Mouse (Mus musculus) left cerebral cortex, postnatal 14 days (tissue): ENCODE data around the gene Ugt2b35. TPM values are rescaled to one million over a fixed set of nuclear protein-coding genes. Genes with fewer than 3 reads are reported as not detected.
"Not testable (repeated sequence)": the region's sequence is repeated elsewhere in the genome, so short reads cannot be mapped to it uniquely, and the experiment has no call there.

Source experiments
- DNase-seq, 2 experiments: peaks; one replicate each; pipeline ENCODE4 v3.0.0; 2021 to 2022; ENCODE audit warnings: low spot score in 2 of 2, mixed read lengths in 1 of 2
- intact Hi-C: fragments of 180-260 bp; cut with DNase I; formaldehyde crosslinking; loops from one replicate; pipeline ENCODE4 v1.15.1; 2025
- long read RNA-seq, 2 experiments: library from polyadenylated mRNA; stranded (forward); transcript quantifications; one replicate each; pipeline ENCODE4 v2.0.0; 2021
- total RNA-seq, 2 experiments: library from RNA; stranded (reverse); gene quantifications; 2 replicates each; pipeline ENCODE4 v1.2.3; 2021

Ugt2b35 gene
- total RNA-seq: not detected
- long read RNA-seq, experiment 1: 0 reads
- long read RNA-seq, experiment 2: 0 reads

- no peak for DNase-seq
- intact Hi-C loops: no loop called here
Observed at GRCm38 (mm10) chr5:87000395-87001073, at the start of gene Ugt2b35. Ugt2b35 (plus strand) TSS chr5:87000860.

GRCm38 (mm10) chr5:86960504-86960903 lies 40.2 kb upstream of the Ugt2b35 start:
- DNase-seq: no peak
- intact Hi-C loops: no loop called here

DNA sequence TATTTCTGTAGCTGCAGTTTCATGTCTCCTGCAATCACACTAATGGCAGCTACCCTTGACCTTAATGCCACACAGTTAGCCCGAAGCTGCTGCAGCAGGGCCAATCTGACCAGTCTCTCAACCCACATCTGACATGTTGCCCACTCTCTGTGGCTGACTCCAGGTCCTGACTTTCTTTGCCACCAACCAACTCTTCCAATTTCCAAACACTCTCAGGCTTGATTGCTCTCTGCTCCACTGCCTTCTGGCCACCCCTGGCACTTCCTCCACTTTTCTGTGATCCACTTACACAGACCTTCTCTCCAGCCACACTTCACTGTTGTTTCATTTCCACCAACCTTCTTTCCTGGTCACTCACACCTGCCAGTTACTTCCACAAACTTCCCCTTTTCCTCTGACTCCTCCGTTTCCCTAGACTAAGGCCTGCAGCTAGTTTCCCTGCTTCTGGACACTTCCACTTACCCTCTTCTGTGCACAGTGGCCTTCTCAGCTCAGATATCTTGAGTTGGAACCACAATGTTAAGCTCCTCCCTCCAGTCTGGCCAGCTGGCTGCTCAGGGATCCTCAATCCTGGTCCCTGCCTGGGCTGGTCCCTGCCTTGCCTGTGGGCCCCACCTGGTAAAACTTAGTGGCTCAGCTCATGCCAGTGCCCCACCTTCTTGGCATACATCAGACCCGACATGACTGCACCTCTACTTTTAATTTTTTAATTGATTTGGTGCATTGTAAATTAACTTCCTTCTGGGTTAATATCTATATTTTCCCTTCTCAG lies 38.9 kb upstream of the Ugt2b35 start:
- intact Hi-C loops: no loop called here
- no peak for DNase-seq

- DNase-seq, intact Hi-C loops: not testable (repeated sequence)
Observed at GRCm38 (mm10) chr5:86962849-86963248, 37.8 kb upstream of the Ugt2b35 start.

DNA sequence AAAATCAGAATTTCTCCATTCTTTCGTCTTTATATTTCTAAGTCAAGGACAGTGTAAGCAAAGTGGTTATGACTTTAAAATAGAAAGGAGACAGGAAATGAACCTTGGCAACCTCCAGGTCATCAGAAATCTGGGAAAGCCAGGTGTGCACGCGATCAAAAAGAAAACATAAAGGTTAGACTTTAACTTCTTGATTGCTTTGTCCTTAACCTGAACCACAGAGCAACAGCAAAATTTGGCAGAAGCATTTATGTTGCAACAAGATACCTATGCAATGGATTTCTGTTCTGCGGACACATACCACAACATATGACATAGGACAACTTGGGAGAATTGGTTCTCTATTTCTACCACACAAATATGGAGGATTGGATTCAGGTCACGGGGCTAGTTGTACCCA lies 33.4 kb upstream of the Ugt2b35 start:
- DNase-seq, intact Hi-C loops: not testable (repeated sequence)

GRCm38 (mm10) chr5:87004735-87005134 lies 4.1 kb downstream of the Ugt2b35 start:
- intact Hi-C loops: no loop called here

GRCm38 (mm10) chr5:87015477-87015876 lies 14.8 kb downstream of the Ugt2b35 start:
- no peak for DNase-seq
- intact Hi-C loops: no loop called here

More at GRCm38 (mm10) chr5:87004735-87005134, 4.1 kb downstream of the Ugt2b35 start:
- DNase-seq: no peak

DNA sequence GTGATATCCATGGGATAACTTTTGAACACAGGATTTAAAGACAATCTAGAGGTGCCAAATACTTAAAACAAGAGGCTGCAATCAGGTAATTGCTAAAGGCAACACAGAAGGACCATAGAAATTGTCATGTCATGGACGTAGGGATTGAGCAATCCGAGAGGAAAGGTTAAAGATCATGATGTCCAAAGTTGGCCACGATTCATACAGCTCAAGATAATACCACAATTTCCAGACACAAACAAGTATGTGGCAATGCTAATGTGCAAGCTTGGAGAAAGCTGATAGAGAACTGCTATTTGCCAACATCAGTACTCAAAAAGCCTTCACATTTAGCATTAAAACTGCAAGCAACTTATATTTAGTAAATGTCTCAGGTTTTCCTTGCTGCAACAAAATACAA lies 26.7 kb downstream of the Ugt2b35 start:
- intact Hi-C loops: no loop called here

DNA sequence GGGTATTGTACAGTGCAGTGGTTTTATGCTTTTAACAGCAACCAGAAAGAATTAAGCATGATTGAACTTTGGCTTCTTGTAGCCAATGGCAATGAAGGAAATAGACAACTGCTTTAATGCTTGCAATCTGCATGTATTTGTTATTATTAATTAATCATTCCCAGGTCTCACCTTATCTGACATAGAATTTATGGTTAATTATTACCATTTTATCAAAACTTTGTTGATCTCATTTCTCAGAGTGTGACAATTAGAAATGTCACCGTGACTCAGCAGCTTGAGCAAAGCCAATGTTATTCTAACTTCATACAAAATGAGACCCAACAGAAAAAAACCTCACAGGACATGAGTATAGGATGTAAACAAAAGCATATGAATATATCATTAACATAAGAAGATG lies 30.0 kb downstream of the Ugt2b35 start:
- DNase-seq: no peak
- intact Hi-C loops: no loop called here

More for the DNA sequence above, 26.7 kb downstream of the Ugt2b35 start:
- DNase-seq: no peak

Other genes with a start within 250 kb of the Ugt2b35 start
- gene Ythdc1, start 196.6 kb upstream of the Ugt2b35 start, total RNA-seq: 10 to 100 TPM; 53.9 to 54.4 TPM
- gene Ugt2b34, start 93.9 kb upstream of the Ugt2b35 start, total RNA-seq: not detected
- not detected for gene Ugt2b1, start 74.3 kb upstream of the Ugt2b35 start, total RNA-seq
- gene Ugt2b36, start 91.7 kb downstream of the Ugt2b35 start, total RNA-seq: not detected
- gene Ugt2b5, start 139.5 kb downstream of the Ugt2b35 start, total RNA-seq: not detected